Mouse (Mus musculus) heart, embryonic 11.5 days (tissue): ENCODE measurements around the gene Foxa3. TPM values are rescaled to one million over a fixed set of nuclear protein-coding genes. Genes with fewer than 3 reads are reported as not detected.
A peak's percentile ranks its signal among the peaks of the same experiment; 100 is the strongest.

ENCODE experiments used
- ATAC-seq: fragments of 200-750 bp; cut with Nextera tagmentation; replicated peaks from 2 replicates; pipeline ENCODE4 v1.8.0; 2017; ENCODE audit warnings: moderate library complexity; ENCODE audit not compliant: insufficient number of reproducible peaks, low FRiP score, low TSS enrichment
- H3K27ac ChIP-seq: fragments of 300-500 bp; sonication (generic); 2 replicates; pipeline ENCODE4 v1.5.1; 2014; ENCODE audit warnings: mild to moderate bottlenecking, low read depth, low read length
- H3K27me3 ChIP-seq: fragments of 300-500 bp; sonication (generic); 2 replicates; pipeline ENCODE4 v1.6.1; 2014; ENCODE audit warnings: mild to moderate bottlenecking, low read length, mixed read lengths; ENCODE audit not compliant: control insufficient read depth, insufficient read depth
- H3K36me3 ChIP-seq: fragments of 300-500 bp; sonication (generic); 2 replicates; pipeline ENCODE4 v1.6.1; 2014; ENCODE audit warnings: mild to moderate bottlenecking, low read length, moderate library complexity, mixed read lengths; ENCODE audit not compliant: control insufficient read depth, insufficient read depth
- H3K4me1 ChIP-seq: fragments of 300-500 bp; sonication (generic); 2 replicates; pipeline ENCODE4 v1.6.1; 2014; ENCODE audit warnings: low read length; ENCODE audit not compliant: control insufficient read depth, insufficient read depth
- H3K4me2 ChIP-seq: fragments of 300-500 bp; sonication (generic); 2 replicates; pipeline ENCODE4 v1.6.1; 2014; ENCODE audit warnings: mild to moderate bottlenecking, moderate library complexity
- H3K4me3 ChIP-seq: fragments of 300-500 bp; sonication (generic); 2 replicates; pipeline ENCODE4 v1.5.1; 2014; ENCODE audit warnings: low read depth, low read length
- H3K9ac ChIP-seq: fragments of 300-500 bp; sonication (generic); 2 replicates; pipeline ENCODE4 v1.6.1; 2014; ENCODE audit warnings: mild to moderate bottlenecking, low read depth, low read length, moderate library complexity
- H3K9me3 ChIP-seq: fragments of 300-500 bp; sonication (generic); replicated peaks from 2 replicates; pipeline ENCODE4 v1.6.1; 2016; ENCODE audit warnings: low read length; ENCODE audit not compliant: control insufficient read depth
- WGBS: fragments of 180-500 bp; shearing (Covaris S2); extraction: QIAGEN DNeasy Blood & Tissue Kit; methylation state at CpG from one replicate; pipeline ENCODE4 v1.1.7; 2014; ENCODE audit not compliant: insufficient replicate concordance; 5-methylcytosine and 5-hydroxymethylcytosine counted together
- polyA plus RNA-seq: library from polyadenylated mRNA; unstranded; fragments of >200 nt; fragmentation: Nextera tagmentation; extraction: Ambion mirVana; gene quantifications from 2 replicates; pipeline ENCODE4 v1.2.1, GENCODE M21; 2014

Foxa3 gene
- polyA plus RNA-seq, 1 experiment from 2014 or later = 0.59 TPM

DNA sequence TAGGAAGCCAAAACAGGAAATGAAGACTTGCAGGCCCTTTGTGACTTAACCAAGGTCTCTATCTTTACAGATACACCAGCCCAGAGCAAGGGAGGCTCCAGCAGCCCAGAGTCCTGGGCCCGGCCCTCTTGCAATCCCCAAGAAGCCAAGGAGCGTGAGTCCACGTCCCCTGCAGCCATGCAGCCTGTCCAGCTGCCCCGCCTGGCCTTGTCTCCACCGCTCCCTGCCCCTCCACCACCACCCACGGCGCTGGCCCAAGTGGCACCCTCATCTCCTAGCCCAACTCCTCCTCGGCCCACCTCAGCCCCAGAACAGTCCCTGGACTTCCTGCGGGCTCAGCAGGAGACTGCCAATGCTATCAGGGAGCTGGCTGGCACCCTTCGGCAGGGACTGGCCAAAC lies 22.9 kb downstream of the Foxa3 start:
- 40% methylated on average over 10 of the region's 10 CpGs for WGBS

DNA sequence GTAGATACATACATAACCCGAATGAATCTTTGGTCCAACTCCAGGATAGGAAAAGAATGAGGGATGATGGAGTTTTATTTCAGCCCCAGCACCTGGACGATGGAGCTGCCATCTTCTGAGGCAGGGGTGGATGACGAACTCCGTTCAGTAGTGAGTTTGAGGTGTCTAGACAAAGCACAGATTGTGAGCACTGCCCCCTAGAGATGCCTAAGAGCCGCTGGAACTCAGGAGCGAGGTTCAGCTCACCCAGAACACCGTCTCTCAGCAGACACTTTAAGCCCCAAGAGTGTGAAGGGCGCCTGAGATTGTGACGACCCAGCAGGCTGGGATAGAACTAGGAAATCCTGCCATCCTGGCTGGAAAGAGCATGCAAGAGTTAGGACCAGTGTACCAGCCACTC lies 24.5 kb downstream of the Foxa3 start:
- no peak for ATAC-seq
- Histone ChIP-seq H3K4me1 (peaks cover 5% of the 10 kb centered on the region; the same call in 1 of the 2 replicates), H3K9me3 (no peaks in the 10 kb centered on the region), H3K4me3 (no peak overlapping the region), H3K27ac (no peak overlapping the region), H3K9ac (no peak overlapping the region), H3K4me2 (no peak overlapping the region), H3K27me3 (peaks cover 4% of the 10 kb centered on the region; the same call in 1 of the 2 replicates), H3K36me3 (no peaks in the 10 kb centered on the region)
- WGBS = 43% methylated on average over 9 of the region's 9 CpGs

More for the DNA sequence above, 22.9 kb downstream of the Foxa3 start:
- Histone ChIP-seq H3K27me3 (no peaks in the 10 kb centered on the region), H3K4me1 (peaks cover 16% of the 10 kb centered on the region), H3K27ac (peak overlapping the region; percentile 37), H3K36me3 (0 out of 2 replicates have a peak, but pooled peaks cover 2% of the 10 kb centered on the region), H3K9ac (peak overlapping the region; percentile 78), H3K9me3 (no peaks in the 10 kb centered on the region), H3K4me2 (peak overlapping the region; percentile 68), H3K4me3 (peak overlapping the region; percentile 50)
- ATAC-seq = no peak

DNA sequence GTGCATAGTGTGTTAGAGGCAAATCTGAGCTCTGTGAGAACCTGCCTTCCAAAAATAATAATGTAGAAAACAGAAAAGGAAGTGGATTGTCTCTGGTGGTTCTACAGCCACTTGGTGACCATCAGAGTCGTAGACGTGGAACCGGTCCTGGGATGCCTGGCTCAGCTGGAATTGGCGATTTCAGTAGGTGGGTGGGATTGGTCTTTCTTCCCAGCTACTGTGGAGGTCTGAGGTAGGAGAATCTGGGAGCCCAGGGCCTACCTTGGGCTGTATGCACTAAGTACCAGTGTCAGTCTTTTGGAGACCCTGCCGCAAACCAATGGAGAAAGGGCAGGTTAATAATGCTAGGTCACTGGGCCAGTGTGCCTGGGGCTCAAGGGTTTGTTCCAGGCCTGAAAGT lies 30.3 kb downstream of the Foxa3 start:
- H3K4me1 ChIP-seq = peaks cover 12% of the 10 kb centered on the region; the same call in 1 of the 2 replicates
- no peak overlapping the region for H3K4me3 ChIP-seq
- peaks cover 26% of the 10 kb centered on the region for H3K27me3 ChIP-seq
- 86% methylated on average over 5 of the region's 5 CpGs for WGBS
- no peaks in the 10 kb centered on the region for H3K36me3 ChIP-seq
- no peak for ATAC-seq
- H3K27ac ChIP-seq = no peak overlapping the region
- no peaks in the 10 kb centered on the region for H3K9me3 ChIP-seq
- no peak overlapping the region for H3K9ac ChIP-seq
- H3K4me2 ChIP-seq = no peak overlapping the region

DNA sequence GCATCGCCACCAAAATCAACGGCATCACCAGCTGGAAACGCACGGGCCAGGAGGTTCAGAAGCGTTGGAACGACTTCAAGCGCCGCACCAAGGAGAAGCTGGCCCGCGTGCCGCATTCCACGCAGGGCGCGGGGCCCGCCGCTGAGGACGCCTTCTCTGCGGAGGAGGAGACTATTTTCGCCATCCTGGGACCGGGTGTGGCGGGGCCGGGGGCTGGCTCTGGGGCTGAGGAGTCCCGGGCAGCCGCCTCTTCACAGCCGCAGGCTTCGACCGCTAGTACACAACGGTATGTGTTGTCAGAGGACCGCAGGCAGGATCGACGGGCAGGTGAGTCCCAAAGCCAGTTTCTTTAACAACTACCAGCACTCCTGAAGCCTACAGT lies 31.1 kb downstream of the Foxa3 start:
- ATAC-seq = no peak
- H3K27me3 ChIP-seq = peaks cover 26% of the 10 kb centered on the region
- H3K9me3 ChIP-seq = no peaks in the 10 kb centered on the region
- whole genome bisulfite sequencing = 2% methylated on average over 31 of the region's 31 CpGs
- peak overlapping the region; percentile 48 for H3K4me3 ChIP-seq
- H3K4me2 ChIP-seq = peak overlapping the region; percentile 73
- H3K36me3 ChIP-seq = no peaks in the 10 kb centered on the region
- no peak overlapping the region for H3K27ac ChIP-seq
- peak overlapping the region; percentile 65 for H3K9ac ChIP-seq
- peaks cover 12% of the 10 kb centered on the region; the same call in 1 of the 2 replicates for H3K4me1 ChIP-seq

DNA sequence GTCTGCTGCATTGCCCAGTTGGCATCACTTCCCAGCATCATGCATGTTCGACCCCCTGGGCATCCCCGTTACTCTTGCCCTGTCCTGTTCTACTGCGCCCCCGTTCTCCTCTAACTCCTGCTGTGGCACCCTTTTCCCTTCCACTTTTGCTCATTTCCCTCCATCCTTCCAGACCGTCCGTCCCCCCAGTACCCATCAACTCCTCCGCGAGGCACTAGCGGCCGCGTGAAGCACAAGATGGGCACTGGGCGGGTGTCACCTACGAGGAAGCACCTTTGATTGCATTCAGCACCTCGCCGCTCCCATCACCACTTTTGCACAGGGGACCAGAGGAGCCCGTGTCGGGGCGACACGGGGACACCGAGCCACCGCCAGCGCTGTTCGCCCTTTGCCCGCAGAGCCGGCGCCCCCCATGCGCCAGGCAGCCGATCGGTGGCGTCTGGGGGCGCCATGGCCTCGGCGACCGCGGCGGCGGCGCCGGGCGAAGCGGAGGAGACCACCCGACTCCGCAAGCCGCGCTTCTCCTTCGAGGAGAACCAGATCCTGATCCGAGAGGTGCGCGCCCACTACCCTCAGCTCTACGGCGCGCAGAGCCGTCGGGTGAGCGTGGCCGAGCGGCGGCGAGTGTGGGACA lies 31.6 kb downstream of the Foxa3 start:
- Histone ChIP-seq H3K9me3 (no peaks in the 10 kb centered on the region), H3K27me3 (peaks cover 26% of the 10 kb centered on the region)
- ATAC-seq = peak; percentile 1; the same call in 1 of the 2 replicates

DNA sequence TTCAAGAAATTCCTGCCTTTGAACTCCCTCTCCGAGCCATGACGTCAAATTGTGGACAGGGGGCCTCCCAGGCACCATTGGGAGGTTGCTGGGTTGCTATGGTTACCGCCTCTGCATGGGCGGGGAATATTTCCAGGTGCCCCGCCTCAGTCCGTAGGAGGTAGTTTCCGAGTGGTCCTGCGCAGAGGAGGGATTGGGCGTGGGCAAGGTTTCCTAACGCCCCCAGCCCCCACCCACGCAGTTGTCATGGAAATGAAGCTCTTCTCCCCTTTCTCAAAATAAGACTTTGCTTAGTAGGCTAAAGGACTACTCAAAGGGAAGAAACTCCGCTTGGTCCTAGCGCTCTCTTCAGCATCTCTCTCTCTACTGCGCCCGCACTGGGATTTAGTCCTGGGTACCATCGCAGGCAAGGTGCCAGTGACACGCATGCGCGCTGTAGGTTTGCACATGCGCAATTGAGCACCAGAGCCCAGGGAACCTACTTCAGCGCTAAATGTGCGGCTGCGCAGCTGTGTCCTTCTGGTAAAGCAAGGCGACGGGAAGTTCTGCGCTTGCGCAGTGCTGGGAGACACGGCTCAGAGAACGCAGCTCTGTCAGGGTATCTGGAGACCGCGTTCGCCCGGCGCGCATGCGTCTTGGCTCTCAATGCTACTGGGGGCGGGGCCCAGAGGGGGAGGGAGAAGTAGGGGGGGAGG lies 32.6 kb downstream of the Foxa3 start, which contains the start of gene Mypop:
Gene Mypop (plus strand): TSS at position 645 of the 695 bp plus-strand sequence.
- H3K4me1 ChIP-seq = peaks cover 12% of the 10 kb centered on the region; the same call in 1 of the 2 replicates
- peaks cover 26% of the 10 kb centered on the region for H3K27me3 ChIP-seq
- WGBS = under 1% methylated on average over 37 of the region's 37 CpGs
- peak; percentile 88 for ATAC-seq
- no peaks in the 10 kb centered on the region for H3K36me3 ChIP-seq
- peak within 1 kb of the TSS; percentile 73 for H3K4me2 ChIP-seq
- H3K9me3 ChIP-seq = no peaks in the 10 kb centered on the region
- H3K9ac ChIP-seq = peak within 1 kb of the TSS; percentile 65
- H3K4me3 ChIP-seq = peak within 1 kb of the TSS; percentile 48
- peak within 1 kb of the TSS; percentile 72 for H3K27ac ChIP-seq

More for the DNA sequence above, 31.6 kb downstream of the Foxa3 start:
- Histone ChIP-seq H3K9ac (peak overlapping the region; percentile 65), H3K4me1 (peaks cover 12% of the 10 kb centered on the region; the same call in 1 of the 2 replicates), H3K4me2 (peak overlapping the region; percentile 73), H3K4me3 (peak overlapping the region; percentile 48), H3K27ac (no peak overlapping the region), H3K36me3 (no peaks in the 10 kb centered on the region)
- under 1% methylated on average over 59 of the region's 59 CpGs for WGBS

DNA sequence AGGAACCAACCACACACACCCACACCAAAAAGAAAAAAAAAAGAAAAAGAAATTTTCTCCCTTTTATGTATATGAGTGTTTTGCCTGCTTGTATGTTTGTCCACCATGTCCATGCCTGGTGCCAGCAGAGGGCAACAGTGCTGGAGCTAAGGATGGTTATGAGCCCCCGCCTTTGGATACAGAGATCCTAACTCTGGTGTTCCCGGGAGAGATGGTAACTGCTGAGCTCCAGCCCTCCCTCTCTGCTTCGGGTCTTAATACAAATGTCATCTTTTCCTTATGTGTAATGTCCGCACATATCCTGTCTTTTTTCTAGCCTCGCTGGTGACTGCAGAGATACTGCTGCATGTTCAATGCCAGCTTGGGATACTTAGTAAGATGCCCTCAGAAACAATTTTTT lies 33.3 kb downstream of the Foxa3 start:
- no peak for ATAC-seq
- no peaks in the 10 kb centered on the region for H3K9me3 ChIP-seq
- H3K27ac ChIP-seq = no peak overlapping the region
- peaks cover 26% of the 10 kb centered on the region for H3K27me3 ChIP-seq
- H3K4me3 ChIP-seq = peak overlapping the region; percentile 48
- peaks cover 12% of the 10 kb centered on the region; the same call in 1 of the 2 replicates for H3K4me1 ChIP-seq
- WGBS = 11% methylated on average over 5 of the region's 5 CpGs
- H3K9ac ChIP-seq = no peak overlapping the region; the same call in 1 of the 2 replicates
- H3K4me2 ChIP-seq = peak overlapping the region; percentile 73
- H3K36me3 ChIP-seq = no peaks in the 10 kb centered on the region

DNA sequence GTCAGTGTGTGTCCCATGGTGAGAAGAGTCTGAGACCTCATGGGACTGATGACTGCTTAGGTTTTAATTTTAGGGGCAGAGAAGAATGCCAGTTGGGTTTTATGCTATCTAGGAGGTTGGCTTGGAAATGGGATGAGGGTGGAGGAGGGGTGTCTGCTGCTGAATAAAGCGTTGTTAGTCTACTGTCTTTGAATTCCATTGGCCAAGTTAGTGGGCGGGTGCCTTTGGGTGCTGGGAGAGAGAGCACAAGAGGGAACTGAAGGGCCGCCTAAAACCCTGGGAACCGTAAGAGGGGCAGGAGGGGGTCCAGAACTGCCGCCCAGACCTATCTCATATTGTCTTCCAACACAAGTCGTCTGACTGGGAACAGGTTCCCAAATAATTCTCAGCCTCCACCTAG lies 34.6 kb downstream of the Foxa3 start:
- Histone ChIP-seq H3K4me1 (peaks cover 12% of the 10 kb centered on the region; the same call in 1 of the 2 replicates), H3K4me2 (no peak overlapping the region), H3K27ac (no peak overlapping the region), H3K27me3 (peaks cover 21% of the 10 kb centered on the region), H3K4me3 (no peak overlapping the region), H3K9ac (no peak overlapping the region), H3K9me3 (no peaks in the 10 kb centered on the region), H3K36me3 (no peaks in the 10 kb centered on the region)
- 62% methylated on average over 6 of the region's 6 CpGs for WGBS
- no peak for ATAC-seq
